Mouse (Mus musculus) erythroblast, adult 5-6 weeks (primary cell): ENCODE results near the gene Nrip2. TPM values are rescaled to one million over a fixed set of nuclear protein-coding genes. Genes with fewer than 3 reads are reported as not detected.

Source experiments
- total RNA-seq, 2 experiments: library from RNA; stranded (forward) in 1 of 2; stranded (reverse) in 1 of 2; fragments of 150-400 nt in 1 of 2; fragments of 200-764, 138-1000 nt in 1 of 2; gene quantifications; 2 replicates each; pipeline versions ENCODE4 v1.2.3 to v1.2.4; 2015 to 2017; ENCODE audit warnings: low replicate concordance in 2 of 2

Gene Nrip2
- total RNA-seq, 2 experiments from 2014 or later, result not detected

Other genes starting within 250 kb of the Nrip2 start
- not detected in 2 replicates for gene Tead4, start 98.5 kb upstream of the Nrip2 start, total RNA-seq (2015; ENCODE audit: low replicate concordance)
- gene Tead4, start 98.5 kb upstream of the Nrip2 start, total RNA-seq (2017; ENCODE audit: low replicate concordance), result not detected in 2 replicates
- 0.38 and 0.42 TPM in 2 replicates for gene Tulp3, start 43.4 kb upstream of the Nrip2 start, total RNA-seq (2015; ENCODE audit: low replicate concordance)
- not detected in 2 replicates for gene Tulp3, start 43.4 kb upstream of the Nrip2 start, total RNA-seq (2017; ENCODE audit: low replicate concordance)
- gene Rhno1, start 36.4 kb upstream of the Nrip2 start, total RNA-seq (2015; ENCODE audit: low replicate concordance), result 37.4 and 39.6 TPM in 2 replicates
- gene Rhno1, start 36.4 kb upstream of the Nrip2 start, total RNA-seq (2017; ENCODE audit: low replicate concordance), result 19.5 and 38.2 TPM in 2 replicates
- gene Foxm1, start 36.3 kb upstream of the Nrip2 start, total RNA-seq (2015; ENCODE audit: low replicate concordance), result 17.7 and 25.9 TPM in 2 replicates
- gene Foxm1, start 36.3 kb upstream of the Nrip2 start, total RNA-seq (2017; ENCODE audit: low replicate concordance), result 14.1 and 29.7 TPM in 2 replicates
- not detected in 2 replicates for gene Tex52, start 23.8 kb upstream of the Nrip2 start, total RNA-seq (2015; ENCODE audit: low replicate concordance)
- not detected in 2 replicates for gene Tex52, start 23.8 kb upstream of the Nrip2 start, total RNA-seq (2017; ENCODE audit: low replicate concordance)
- gene Gm44596, start 23.8 kb upstream of the Nrip2 start, total RNA-seq (2015; ENCODE audit: low replicate concordance), result not detected in 2 replicates
- gene Gm44596, start 23.8 kb upstream of the Nrip2 start, total RNA-seq (2017; ENCODE audit: low replicate concordance), result not detected in 2 replicates
- 12.7 and 53.8 TPM in 2 replicates for gene Itfg2, start 25.6 kb downstream of the Nrip2 start, total RNA-seq (2015; ENCODE audit: low replicate concordance)
- 5.3 and 13.7 TPM in 2 replicates for gene Itfg2, start 25.6 kb downstream of the Nrip2 start, total RNA-seq (2017; ENCODE audit: low replicate concordance)
- 16.1 and 19.2 TPM in 2 replicates for gene Fkbp4, start 39.4 kb downstream of the Nrip2 start, total RNA-seq (2015; ENCODE audit: low replicate concordance)
- 34.8 and 68.4 TPM in 2 replicates for gene Fkbp4, start 39.4 kb downstream of the Nrip2 start, total RNA-seq (2017; ENCODE audit: low replicate concordance)
- gene Pzp, start 127.4 kb downstream of the Nrip2 start, total RNA-seq (2015; ENCODE audit: low replicate concordance), result not detected in 2 replicates
- not detected in 2 replicates for gene Pzp, start 127.4 kb downstream of the Nrip2 start, total RNA-seq (2017; ENCODE audit: low replicate concordance)
- not detected in 2 replicates for gene A2ml1, start 182.3 kb downstream of the Nrip2 start, total RNA-seq (2015; ENCODE audit: low replicate concordance)
- gene A2ml1, start 182.3 kb downstream of the Nrip2 start, total RNA-seq (2017; ENCODE audit: low replicate concordance), result 0.28 TPM in 1 of 2 replicates, not detected in the other
- gene Klrb1a, start 224.2 kb downstream of the Nrip2 start, total RNA-seq (2015; ENCODE audit: low replicate concordance), result not detected in 2 replicates
- 2.0 TPM in 1 of 2 replicates, not detected in the other for gene Klrb1a, start 224.2 kb downstream of the Nrip2 start, total RNA-seq (2017; ENCODE audit: low replicate concordance)